Mouse (Mus musculus) bone marrow macrophage, adult 2 months (primary cell): ENCODE results near the gene Ssbp2.

Experiments
- CTCF ChIP-seq: IDR thresholded peaks from 2 replicates; pipeline ENCODE4 v1.5.1; 2012; ENCODE audit warnings: low read depth, mild to moderate bottlenecking, low read length, moderate library complexity
- POLR2A ChIP-seq: IDR thresholded peaks from 2 replicates; pipeline ENCODE4 v1.6.1; 2012; ENCODE audit warnings: mild to moderate bottlenecking, low read depth, low read length, borderline replicate concordance

DNA sequence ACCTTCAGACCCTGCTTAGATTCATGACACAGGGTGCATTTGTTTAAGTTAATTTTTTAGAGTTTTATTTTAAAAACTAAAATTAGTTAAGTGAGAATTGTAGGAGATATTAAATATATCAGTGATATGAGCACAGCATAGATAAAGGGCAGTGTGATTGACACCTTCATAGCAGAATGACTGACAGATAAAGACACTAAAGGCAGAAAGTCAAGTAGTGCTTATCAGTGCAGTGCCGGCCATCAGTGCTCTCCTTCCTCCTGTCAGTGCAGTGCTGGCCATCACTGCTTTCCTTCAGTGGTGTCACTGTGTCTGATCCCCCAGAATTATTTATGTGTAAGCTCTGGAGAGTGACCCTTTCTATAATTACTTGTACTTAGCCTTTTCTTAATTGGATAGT is 159.3 kb downstream of the Ssbp2 start:
- TF ChIP-seq CTCF = no peak
- no peak for TF ChIP-seq POLR2A
